Mouse (Mus musculus): ENCODE measurements around the gene Slc37a4. TPM values are rescaled to one million over a fixed set of nuclear protein-coding genes. Genes with fewer than 3 reads are reported as not detected.

Gene Slc37a4
- total and polyA plus RNA-seq, 3 experiments = 11.7 to 38.7 (median 25.5) TPM

DNA sequence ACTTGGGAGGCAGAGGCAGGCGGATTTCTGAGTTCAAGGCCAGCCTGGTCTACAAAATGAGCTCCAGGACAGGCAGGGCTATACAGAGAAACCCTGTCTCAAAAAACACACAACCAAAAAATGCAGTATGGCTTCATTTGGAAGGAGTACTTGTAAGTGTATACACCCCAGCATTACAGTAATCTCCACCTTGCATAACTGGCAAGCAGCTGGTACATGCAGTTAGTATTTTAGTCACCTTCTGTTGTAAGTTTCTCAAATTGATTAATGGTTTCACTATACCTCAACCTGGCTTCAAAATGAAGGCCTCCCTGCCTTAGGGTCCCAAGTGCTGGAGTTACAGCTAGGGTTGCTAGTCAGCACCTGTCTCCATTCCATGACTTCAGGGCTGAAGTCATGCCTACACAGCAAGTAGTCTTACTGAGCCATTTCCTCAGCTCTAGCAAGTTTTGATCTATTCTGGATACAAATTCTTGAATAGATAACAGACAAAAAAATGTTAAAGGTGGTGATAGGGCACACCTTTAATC lies 15.0 kb downstream of the Slc37a4 start:
- Histone ChIP-seq H3K27me3 (replicated peaks) (no peaks in the 10 kb centered on the region), H3K4me1 (ENCODE audit: control insufficient read depth in 1 of 2, insufficient read depth in 2 of 2) (peaks cover 5 to 39% of the 10 kb centered on the region in 2 experiments; a peak in 3 of 4 replicates), H3K79me2 (replicated peaks; ENCODE audit: control insufficient read depth, extremely low read depth, insufficient read depth, poor library complexity, severe bottlenecking) (peaks cover 26% of the 10 kb centered on the region), H3K4me2 (ENCODE audit: insufficient read depth, low read depth, poor library complexity, severe bottlenecking) (no peak overlapping the region), H3K27ac (ENCODE audit: insufficient read depth, low read depth) (no peak overlapping the region), H3K36me3 (replicated peaks in 1 of 2; ENCODE audit: control insufficient read depth in 1 of 2, insufficient read depth in 1 of 2, low read length in 1 of 2) (peaks cover 57 to 77% of the 10 kb centered on the region in 2 experiments), H3K4me3 (replicated peaks in 1 of 3; ENCODE audit: low read depth in 2 of 3, low read length in 2 of 3, poor library complexity in 1 of 3) (no peak overlapping the region), H3K9me3 (replicated peaks; ENCODE audit: low read length) (no peaks in the 10 kb centered on the region), H3K9ac (ENCODE audit: insufficient read depth, low read depth) (no peak overlapping the region)
- in situ Hi-C loops (cut with MboI; ENCODE audit: low pct_ligation_motif_present, low pct_unique_long_range_greater_than_20kb, low sequenced_read_pairs) (no loop called here), dilution Hi-C loops (cut with MboI; ENCODE audit: extremely low pct_ligation_motif_present, extremely low pct_unique_long_range_greater_than_20kb, low sequenced_read_pairs) (no loop called here)
- TF ChIP-seq POLR2AphosphoS2 (IDR thresholded peaks at IDR 0.05; ENCODE audit: low read depth, low read length) = peak; percentile 39
- TF ChIP-seq SMC3 (IDR thresholded peaks at IDR 0.05; ENCODE audit: low read depth, low read length) = no peak
- 0 out of 2 replicates have a peak, but pooled peaks have one; percentile 13 for TF ChIP-seq IRF4 (IDR thresholded peaks at IDR 0.05; ENCODE audit: low read depth, low read length)
- TF ChIP-seq ZKSCAN1 (IDR thresholded peaks at IDR 0.05; ENCODE audit: borderline replicate concordance, low read depth, low read length) = no peak
- 0 out of 2 replicates have a peak, but pooled peaks have one; percentile 11 for TF ChIP-seq POLR2A (IDR thresholded peaks at IDR 0.05; ENCODE audit: low read depth, low read length)
- TF ChIP-seq NRF1 (IDR thresholded peaks at IDR 0.05; ENCODE audit: low read depth, low read length) = no peak
- 0 out of 2 replicates have a peak, but pooled peaks have one; percentile 36 for TF ChIP-seq RCOR1 (conservative IDR thresholded peaks at IDR 0.05; ENCODE audit: low read depth, low read length)
- TF ChIP-seq CHD2 (IDR thresholded peaks at IDR 0.05; ENCODE audit: low read length) = no peak; the same call in 1 of the 2 replicates
- 0 out of 2 replicates have a peak, but pooled peaks have one; percentile 22 for TF ChIP-seq ZMIZ1 (IDR thresholded peaks at IDR 0.05; ENCODE audit: low read depth, low read length)
- TF ChIP-seq ETS1 (conservative IDR thresholded peaks at IDR 0.05; ENCODE audit: low read depth, low read length) = no peak
- no peak for TF ChIP-seq MAFK (IDR thresholded peaks at IDR 0.05; ENCODE audit: insufficient replicate concordance, low read length)
- no peak for DNase-seq (ENCODE audit: extremely low read depth)

- H3K79me2 ChIP-seq (replicated peaks; ENCODE audit: control insufficient read depth, extremely low read depth, insufficient read depth, poor library complexity, severe bottlenecking) = peaks cover 26% of the 10 kb centered on the region
- no peaks in the 10 kb centered on the region for H3K27me3 ChIP-seq (replicated peaks)
- no peak for TF ChIP-seq SMC3 (IDR thresholded peaks at IDR 0.05; ENCODE audit: low read depth, low read length)
- peak; percentile 58 for TF ChIP-seq ZMIZ1 (IDR thresholded peaks at IDR 0.05; ENCODE audit: low read depth, low read length)
- TF ChIP-seq CHD2 (IDR thresholded peaks at IDR 0.05; ENCODE audit: low read length) = peak; percentile 62; the same call in 1 of the 2 replicates
- no peak for TF ChIP-seq ZC3H11A (IDR thresholded peaks at IDR 0.05; ENCODE audit: low read depth, low read length)
- TF ChIP-seq MAFK (IDR thresholded peaks at IDR 0.05; ENCODE audit: insufficient replicate concordance, low read length) = no peak
- no peak for TF ChIP-seq MAZ (IDR thresholded peaks at IDR 0.05; ENCODE audit: low read depth, low read length)
- peak; percentile 47 for TF ChIP-seq POLR2AphosphoS2 (IDR thresholded peaks at IDR 0.05; ENCODE audit: low read depth, low read length)
- H3K36me3 ChIP-seq (replicated peaks in 1 of 2; ENCODE audit: control insufficient read depth in 1 of 2, insufficient read depth in 1 of 2, low read length in 1 of 2) = peaks cover 57 to 77% of the 10 kb centered on the region in 2 experiments
- H3K4me1 ChIP-seq (ENCODE audit: control insufficient read depth in 1 of 2, insufficient read depth in 2 of 2) = peaks cover 5 to 43% of the 10 kb centered on the region in 2 experiments; a peak in 3 of 4 replicates
- no peak overlapping the region for H3K4me3 ChIP-seq (replicated peaks in 1 of 3; ENCODE audit: low read depth in 2 of 3, low read length in 2 of 3, poor library complexity in 1 of 3)
- H3K27ac ChIP-seq (ENCODE audit: insufficient read depth, low read depth) = no peak overlapping the region
- H3K4me2 ChIP-seq (ENCODE audit: insufficient read depth, low read depth, poor library complexity, severe bottlenecking) = no peak overlapping the region
- H3K9ac ChIP-seq (ENCODE audit: insufficient read depth, low read depth) = no peak overlapping the region
- H3K9me3 ChIP-seq (replicated peaks; ENCODE audit: low read length) = no peaks in the 10 kb centered on the region
- DNase-seq (ENCODE audit: extremely low read depth) = no peak
- in situ Hi-C loops (cut with MboI; ENCODE audit: low pct_ligation_motif_present, low pct_unique_long_range_greater_than_20kb, low sequenced_read_pairs) (no loop called here), dilution Hi-C loops (cut with MboI; ENCODE audit: extremely low pct_ligation_motif_present, extremely low pct_unique_long_range_greater_than_20kb, low sequenced_read_pairs) (no loop called here)
Measured at GRCm38 (mm10) chr9:44412306-44412705, 15.7 kb downstream of the Slc37a4 start.
